Mouse (Mus musculus): ENCODE data around the gene Rab6a. TPM values are rescaled to one million over a fixed set of nuclear protein-coding genes. Genes with fewer than 3 reads are reported as not detected.

Gene Rab6a
- total RNA-seq (2023): 50.9 to 58.7 TPM (median 54.5 TPM) in 4 replicates

DNA sequence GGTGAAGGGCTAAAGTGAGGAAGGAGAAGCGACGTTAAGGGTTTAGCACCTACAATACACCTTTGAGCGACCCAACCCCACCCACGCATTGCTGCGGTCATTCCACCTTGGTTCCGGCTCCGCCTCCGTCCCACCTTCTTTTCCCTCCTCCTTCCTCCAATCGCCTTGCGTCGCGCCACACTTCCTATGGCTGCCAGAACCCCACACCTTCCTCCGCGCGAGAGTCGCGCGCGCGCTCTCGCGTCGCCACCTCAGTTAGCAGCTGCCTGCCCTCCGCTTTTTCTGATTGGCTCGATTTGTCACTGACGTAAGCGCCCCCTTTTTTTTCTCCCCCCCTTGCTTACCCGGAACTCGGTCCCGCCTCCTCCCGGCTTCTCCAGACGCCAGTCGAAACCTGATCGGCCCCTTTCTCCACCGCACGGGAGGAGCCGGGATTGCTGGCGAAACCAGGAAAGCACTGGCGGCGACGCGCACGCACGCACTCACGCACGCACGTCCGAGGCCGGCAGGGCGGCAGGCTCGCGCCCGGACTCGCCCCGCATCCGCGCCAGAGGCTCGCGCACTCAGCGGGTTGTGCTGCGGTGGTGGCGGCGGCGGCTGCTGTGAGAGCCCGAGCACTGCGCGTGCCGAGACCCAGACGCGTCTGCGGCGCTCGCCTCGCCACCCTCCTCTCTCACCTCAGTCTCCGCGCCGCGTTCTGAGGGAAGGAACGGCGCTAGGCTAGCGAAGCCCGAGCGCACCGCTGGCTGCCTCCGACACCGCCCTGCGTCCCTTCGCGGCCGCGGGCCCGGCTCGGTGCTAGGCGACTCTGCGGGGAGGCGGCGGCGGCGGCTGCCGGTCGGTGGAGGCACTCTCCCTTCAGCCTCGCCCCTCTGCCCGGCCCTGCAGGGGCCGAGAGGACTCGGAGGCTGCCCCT, at the start of gene Rab6a:
Gene Rab6a (plus strand): TSS at position 197 of the 916 bp plus-strand sequence.

GRCm38 (mm10) chr7:100608130-100608741, 1.0 kb downstream of the Rab6a start, which contains the start of gene Mrpl48:
Gene Mrpl48, minus strand, starts transcription at chr7:100608301.

DNA sequence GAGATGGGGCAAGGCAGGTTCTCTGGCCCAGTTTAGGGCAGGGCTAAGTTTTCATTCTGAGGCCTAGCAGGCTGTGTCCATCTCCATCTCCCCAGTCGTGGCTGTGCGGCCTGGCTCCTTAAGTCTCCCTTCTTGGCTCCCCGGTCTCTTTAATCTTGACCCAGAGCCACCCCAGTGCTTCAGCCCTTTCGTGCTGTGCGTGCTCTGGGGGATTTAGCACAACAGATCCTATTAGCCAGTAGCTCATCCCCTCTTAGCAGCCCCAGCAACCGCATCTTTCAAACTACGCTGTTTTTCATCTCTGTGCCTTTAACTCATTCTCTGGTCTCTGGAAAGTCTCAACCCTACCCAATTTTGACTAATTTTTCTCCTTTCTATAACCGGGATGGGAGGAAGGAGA, 55.0 kb downstream of the Rab6a start, which contains the start of gene Plekhb1:
Gene Plekhb1 (minus strand): TSS at position 184 of the 400 bp plus-strand sequence.

Other genes with a start within 250 kb of the Rab6a start
- gene C2cd3, start 235.2 kb upstream of the Rab6a start, total RNA-seq (2023): 61.1 to 72.2 TPM (median 68.1 TPM) in 4 replicates
- 31.6 to 43.6 TPM (median 38.0 TPM) in 4 replicates for gene Ppme1, start 235.1 kb upstream of the Rab6a start, total RNA-seq (2023)
- gene Ucp3, start 134.4 kb upstream of the Rab6a start, total RNA-seq (2023): 0.60 to 1.2 TPM (median 0.96 TPM) in 4 replicates
- 871 to 978 TPM (median 914 TPM) in 4 replicates for gene Ucp2, start 114.1 kb upstream of the Rab6a start, total RNA-seq (2023)
- gene Dnajb13, start 92.5 kb upstream of the Rab6a start, total RNA-seq (2023): 0.52 to 1.3 TPM (median 0.81 TPM) in 4 replicates
- gene Coa4, start 70.3 kb upstream of the Rab6a start, total RNA-seq (2023): 6.2 to 10.2 TPM (median 7.0 TPM) in 4 replicates
- 21.0 to 25.6 TPM (median 24.0 TPM) in 4 replicates for gene Mrpl48, start 891 bp downstream of the Rab6a start, total RNA-seq (2023)
- gene Plekhb1, start 55.0 kb downstream of the Rab6a start, total RNA-seq (2023): not detected in 4 replicates
- 33.7 to 40.5 TPM (median 36.2 TPM) in 4 replicates for gene Fam168a, start 99.2 kb downstream of the Rab6a start, total RNA-seq (2023)